Mouse (Mus musculus) 3134 (cell line): ENCODE data around the gene Fam234a.
"Not testable (repeated sequence)": the region's sequence is repeated elsewhere in the genome, so short reads cannot be mapped to it uniquely, and the experiment has no call there.

Experiments used
- DNase-seq: peaks from one replicate; pipeline ENCODE4 v3.0.0-alpha.2; 2011; ENCODE audit warnings: low spot score; ENCODE audit not compliant: insufficient read length; ENCODE audit errors: extremely low read depth

Gene Fam234a

DNA sequence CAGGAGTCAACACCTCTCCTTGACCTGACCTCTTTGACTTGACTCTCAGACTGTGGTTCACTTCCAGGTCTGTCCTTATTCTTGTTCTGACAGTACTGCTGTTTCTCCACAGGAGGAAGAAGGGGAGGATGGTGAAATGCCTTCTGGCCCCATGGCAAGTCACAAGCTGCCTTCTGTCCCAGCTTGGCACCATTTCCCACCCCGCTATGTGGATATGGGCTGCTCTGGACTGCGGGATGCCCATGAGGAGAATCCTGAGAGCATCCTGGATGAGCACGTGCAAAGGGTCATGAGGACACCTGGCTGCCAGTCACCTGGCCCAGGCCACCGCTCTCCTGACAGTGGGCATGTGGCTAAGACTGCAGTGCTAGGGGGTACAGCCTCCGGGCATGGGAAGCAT is 56.5 kb downstream of the Fam234a start:
- no peak for DNase-seq

DNA sequence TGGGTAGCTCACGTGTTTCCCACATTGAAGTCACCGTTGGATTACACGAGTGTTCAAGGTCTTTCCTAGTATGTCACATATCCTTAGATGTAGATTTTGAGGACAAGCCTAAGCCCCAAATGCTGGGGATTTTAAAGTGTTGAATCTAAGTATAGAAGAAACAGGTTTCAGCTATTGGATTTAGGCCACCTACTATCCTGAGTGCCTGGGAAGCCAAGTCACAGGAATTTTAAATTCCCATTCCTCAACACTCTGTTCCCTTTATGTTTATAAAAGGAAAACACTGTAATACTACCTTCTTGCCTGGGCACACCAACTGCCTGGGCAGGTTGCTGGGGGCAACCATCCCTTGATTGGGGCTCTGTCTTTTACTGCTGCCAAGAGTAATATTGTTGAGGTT is 62.9 kb downstream of the Fam234a start:
- DNase-seq, result no peak

GRCm38 (mm10) chr17:26178611-26179010 is 65.4 kb downstream of the Fam234a start:
- DNase-seq, result peak; percentile 51

GRCm38 (mm10) chr17:26175248-26175647 is 68.8 kb downstream of the Fam234a start:
- not testable (repeated sequence) for DNase-seq

DNA sequence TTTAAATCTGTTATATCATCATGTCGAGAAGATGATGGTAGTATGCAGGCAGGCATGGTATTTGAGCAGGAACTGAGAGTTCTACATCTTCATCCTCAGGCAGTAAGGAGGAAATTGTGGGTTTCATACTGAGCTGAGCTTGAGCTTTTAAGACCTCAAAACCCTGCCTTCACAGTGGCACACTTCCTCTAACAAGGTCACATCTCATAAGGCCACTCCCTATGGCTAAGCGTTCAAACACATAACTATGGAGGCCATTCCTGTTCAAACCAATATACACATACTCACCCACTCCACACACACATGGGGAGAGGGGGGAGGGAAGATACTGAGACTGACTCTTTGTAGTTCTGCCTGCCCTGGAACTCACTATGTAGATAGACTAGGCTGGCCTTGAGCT is 76.0 kb downstream of the Fam234a start:
- DNase-seq, result no peak

DNA sequence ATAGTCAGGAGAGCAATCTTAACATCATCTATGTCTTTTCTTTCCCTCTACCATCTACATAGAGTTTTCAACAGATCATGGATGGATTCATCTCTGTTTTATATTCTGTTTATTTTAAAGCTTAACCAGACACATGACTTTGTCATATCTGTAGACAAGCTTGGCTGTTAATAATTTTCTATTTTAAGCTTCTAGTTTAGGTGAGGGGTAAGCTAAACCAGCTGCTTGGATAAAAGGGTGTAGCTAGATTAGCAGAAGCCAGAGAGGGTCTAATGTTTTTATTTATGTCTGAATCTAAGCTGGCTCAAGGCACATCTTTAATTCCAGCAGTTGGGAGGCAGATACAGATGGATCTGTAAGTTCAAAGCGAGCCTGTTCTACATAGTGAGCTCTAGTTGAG is 81.3 kb downstream of the Fam234a start:
- DNase-seq, result no peak
